Mouse (Mus musculus): ENCODE data around the gene Actn2.

DNA sequence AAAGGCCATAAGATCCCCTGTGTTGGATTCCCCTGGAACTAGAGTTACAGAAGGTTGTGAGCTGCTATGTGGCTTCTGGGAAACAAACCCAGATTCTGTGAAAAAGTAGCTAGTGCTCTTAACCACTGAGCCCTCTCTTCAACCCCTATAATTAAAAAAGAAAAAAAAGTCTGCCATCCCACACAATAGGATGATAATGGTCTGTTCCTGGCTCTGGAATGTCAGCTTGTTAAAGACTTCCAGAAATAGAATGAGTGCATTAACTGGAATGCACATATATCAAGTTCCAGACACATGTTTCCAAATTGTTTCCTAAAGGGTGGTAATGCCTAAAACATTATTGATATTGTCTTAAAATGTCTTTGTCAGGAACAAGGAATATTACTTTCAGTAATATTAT lies 44.2 kb upstream of the Actn2 start:
- TF ChIP-seq CTCF (IDR thresholded peaks at IDR 0.05; ENCODE audit: extremely low read depth, insufficient read depth, insufficient read length, insufficient replicate concordance) (no peak), POLR2A (IDR thresholded peaks at IDR 0.05; ENCODE audit: low read depth, low read length) (no peak)

All from spleen, adult 2 months (tissue).